Mouse (Mus musculus) cerebellum, postnatal 25 days (tissue): Measurements from ENCODE around the gene Usp16.
A peak's percentile ranks its signal among the peaks of the same experiment; 100 is the strongest.
"Not testable (repeated sequence)": the region's sequence is repeated elsewhere in the genome, so short reads cannot be mapped to it uniquely, and the experiment has no call there.

ENCODE experiments used
- DNase-seq, 2 experiments: peaks; one replicate each; pipeline ENCODE4 v3.0.0; 2021; ENCODE audit warnings: mixed read lengths in 2 of 2

The Usp16 gene

GRCm38 (mm10) chr16:87488605-87489004 lies 34.1 kb downstream of the Usp16 start:
- DNase-seq = no peak

GRCm38 (mm10) chr16:87492191-87492792 lies 37.8 kb downstream of the Usp16 start:
- not testable (repeated sequence) for DNase-seq

GRCm38 (mm10) chr16:87494955-87495655 lies 40.6 kb downstream of the Usp16 start:
- DNase-seq = no peak

- DNase-seq = peak; percentile 96 to 98
Measured at GRCm38 (mm10) chr16:87495716-87496447, 41.4 kb downstream of the Usp16 start, which contains the start of gene Cct8. Gene Cct8, minus strand, starts transcription at chr16:87495873.

GRCm38 (mm10) chr16:87496728-87497127 lies 42.2 kb downstream of the Usp16 start:
- no peak for DNase-seq

GRCm38 (mm10) chr16:87497171-87497570 lies 42.7 kb downstream of the Usp16 start:
- no peak for DNase-seq

- DNase-seq = no peak
Measured at GRCm38 (mm10) chr16:87499556-87499955, 45.1 kb downstream of the Usp16 start.

- DNase-seq = no peak
Measured at GRCm38 (mm10) chr16:87501304-87502078, 47.0 kb downstream of the Usp16 start.

GRCm38 (mm10) chr16:87511706-87512105 lies 57.2 kb downstream of the Usp16 start:
- no peak for DNase-seq

GRCm38 (mm10) chr16:87512331-87512730 lies 57.8 kb downstream of the Usp16 start:
- no peak for DNase-seq

GRCm38 (mm10) chr16:87524228-87524627 lies 69.7 kb downstream of the Usp16 start:
- DNase-seq = no peak

- no peak for DNase-seq
Measured at GRCm38 (mm10) chr16:87527553-87528249, 73.2 kb downstream of the Usp16 start.

- no peak for DNase-seq
Measured at GRCm38 (mm10) chr16:87528755-87529154, 74.3 kb downstream of the Usp16 start.
